Mouse (Mus musculus) kidney, postnatal 0 days (tissue): ENCODE results near the gene Ankfn1. TPM values are rescaled to one million over a fixed set of nuclear protein-coding genes. Genes with fewer than 3 reads are reported as not detected.
A peak's percentile ranks its signal among the peaks of the same experiment; 100 is the strongest.

Source experiments
- ATAC-seq: fragments of 200-750 bp; cut with Nextera tagmentation; replicated peaks from 2 replicates; pipeline ENCODE4 v1.8.0; 2017; ENCODE audit warnings: low read depth, moderate number of reproducible peaks, moderate TSS enrichment, moderate library complexity; ENCODE audit not compliant: low FRiP score
- DNase-seq: peaks from one replicate; pipeline ENCODE4 v3.0.0-alpha.2; 2016; ENCODE audit warnings: low spot score
- H3K27ac ChIP-seq: fragments of 300-500 bp; sonication (generic); 2 replicates; pipeline ENCODE4 v1.5.1; 2014; ENCODE audit warnings: mild to moderate bottlenecking
- H3K27me3 ChIP-seq: fragments of 300-500 bp; sonication (generic); 2 replicates; pipeline ENCODE4 v1.6.1; 2014; ENCODE audit warnings: low read length, mixed read lengths; ENCODE audit not compliant: insufficient read depth
- H3K36me3 ChIP-seq: fragments of 300-500 bp; sonication (generic); 2 replicates; pipeline ENCODE4 v1.6.1; 2014; ENCODE audit warnings: low read length, mixed read lengths; ENCODE audit not compliant: insufficient read depth
- H3K4me1 ChIP-seq: fragments of 300-500 bp; sonication (generic); replicated peaks from 2 replicates; pipeline ENCODE4 v1.6.1; 2014; ENCODE audit warnings: antibody characterized with exemption, low read length, mixed read lengths; ENCODE audit not compliant: insufficient read depth
- H3K4me2 ChIP-seq: fragments of 300-500 bp; sonication (generic); 2 replicates; pipeline ENCODE4 v1.6.1; 2014; ENCODE audit warnings: mild to moderate bottlenecking, low read length, moderate library complexity, mixed read lengths
- H3K4me3 ChIP-seq: fragments of 300-500 bp; sonication (generic); replicated peaks from 2 replicates; pipeline ENCODE4 v1.5.1; 2014; ENCODE audit warnings: low read depth, low read length
- H3K9ac ChIP-seq: fragments of 300-500 bp; sonication (generic); 2 replicates; pipeline ENCODE4 v1.6.1; 2014; ENCODE audit warnings: low read depth, low read length
- H3K9me3 ChIP-seq: fragments of 300-500 bp; sonication (generic); replicated peaks from 2 replicates; pipeline ENCODE4 v1.6.1; 2016; ENCODE audit warnings: low read length, inconsistent platforms, mixed read lengths
- CTCF ChIP-seq: IDR thresholded peaks from 2 replicates; pipeline ENCODE4 v1.5.1; 2016; ENCODE audit warnings: antibody characterized with exemption, low read depth, mild to moderate bottlenecking, moderate library complexity
- WGBS: fragments of 180-500 bp; shearing (Covaris S2); extraction: QIAGEN DNeasy Blood & Tissue Kit; methylation state at CpG from one replicate; pipeline ENCODE4 v1.1.7; 2014; 5-methylcytosine and 5-hydroxymethylcytosine counted together
- polyA plus RNA-seq: library from polyadenylated mRNA; unstranded; fragments of >200 nt; fragmentation: Nextera tagmentation; extraction: Ambion mirVana; gene quantifications from 2 replicates; pipeline ENCODE4 v1.2.1, GENCODE M21; 2015

The Ankfn1 gene
- polyA plus RNA-seq, 1 experiment from 2014 or later = 0.25 TPM

DNA sequence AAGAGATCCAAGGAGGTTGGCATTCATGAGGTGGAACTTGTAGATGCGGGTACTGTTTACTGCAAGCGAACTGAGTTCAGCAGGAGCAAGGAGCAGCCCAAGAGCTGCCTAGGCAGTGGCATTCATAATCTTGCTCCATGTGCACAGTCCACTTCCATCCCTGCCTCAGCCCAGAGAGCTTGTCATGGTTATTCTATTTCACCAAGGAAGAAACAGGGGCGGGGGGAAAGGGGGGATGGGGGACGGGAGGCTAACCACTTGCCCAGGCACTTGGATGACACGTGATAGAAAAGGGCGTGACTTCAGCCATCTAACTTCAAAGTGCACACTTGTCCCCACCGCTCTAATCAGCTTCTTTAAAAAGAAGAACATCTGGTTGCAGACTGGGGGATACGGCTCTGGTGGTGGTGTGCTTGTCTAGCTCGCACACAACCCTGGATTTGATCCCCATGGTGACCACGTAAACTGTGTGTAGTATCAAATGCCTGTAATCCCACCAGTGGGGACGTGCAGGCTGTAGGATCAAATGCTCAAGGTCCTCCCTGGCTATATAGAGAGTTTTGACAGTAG, 203.1 kb downstream of the Ankfn1 start:
- Histone ChIP-seq H3K9ac (no peak overlapping the region), H3K4me1 (no peaks in the 10 kb centered on the region), H3K36me3 (no peaks in the 10 kb centered on the region), H3K27ac (no peak overlapping the region), H3K4me3 (no peak overlapping the region), H3K27me3 (no peaks in the 10 kb centered on the region), H3K9me3 (no peaks in the 10 kb centered on the region), H3K4me2 (no peak overlapping the region)
- DNase-seq = peak; percentile 7
- ATAC-seq = no peak
- 28% methylated on average over 11 of the region's 11 CpGs for WGBS
- TF ChIP-seq CTCF = no peak

DNA sequence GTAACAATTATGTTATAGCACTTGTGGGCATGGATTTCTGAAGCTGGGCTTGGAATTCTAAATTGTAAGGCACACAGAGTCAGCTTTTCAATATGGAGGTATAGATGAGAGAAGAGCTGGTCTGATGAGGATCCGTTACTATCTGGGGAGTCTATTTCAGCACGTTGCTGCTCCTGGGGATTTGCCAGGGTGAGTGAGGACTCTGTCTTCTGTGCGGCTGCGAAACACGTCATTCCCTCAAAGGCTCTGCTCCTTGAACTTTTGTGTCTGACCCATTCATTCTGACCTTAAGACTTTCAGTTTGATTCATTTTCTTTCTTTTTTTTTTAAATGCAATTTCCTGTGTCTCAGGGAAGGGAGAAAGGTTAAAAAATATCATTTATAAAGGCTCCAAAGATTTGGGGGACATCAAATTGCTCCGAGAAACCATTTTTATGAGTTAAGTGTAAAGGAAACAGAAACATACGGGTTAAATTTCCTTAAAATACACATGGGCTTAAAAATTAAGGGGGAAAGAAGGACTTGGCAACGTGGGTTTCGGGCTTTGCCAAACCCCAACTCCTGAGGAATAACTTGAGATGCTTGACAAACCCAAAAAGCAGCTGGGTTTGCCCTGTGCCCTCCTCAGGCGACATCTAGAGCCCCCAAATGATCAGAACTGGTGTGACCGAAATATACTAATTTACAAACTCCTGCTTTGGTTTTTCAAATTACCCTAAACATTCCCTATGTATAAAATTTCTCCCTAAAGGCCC, 207.9 kb downstream of the Ankfn1 start:
- Histone ChIP-seq H3K36me3 (no peaks in the 10 kb centered on the region), H3K27ac (no peak overlapping the region), H3K9me3 (no peaks in the 10 kb centered on the region), H3K27me3 (no peaks in the 10 kb centered on the region), H3K9ac (no peak overlapping the region), H3K4me2 (no peak overlapping the region), H3K4me3 (no peak overlapping the region), H3K4me1 (no peaks in the 10 kb centered on the region)
- WGBS = 59% methylated on average over 11 of the region's 11 CpGs
- DNase-seq (no peak), ATAC-seq (no peak)
- TF ChIP-seq CTCF = no peak

- Histone ChIP-seq H3K4me2 (no peak overlapping the region), H3K27me3 (no peaks in the 10 kb centered on the region), H3K9me3 (no peaks in the 10 kb centered on the region), H3K4me3 (no peak overlapping the region), H3K4me1 (no peaks in the 10 kb centered on the region), H3K9ac (no peak overlapping the region), H3K36me3 (no peaks in the 10 kb centered on the region), H3K27ac (no peak overlapping the region)
- DNase-seq (no peak), ATAC-seq (no peak)
- no peak for TF ChIP-seq CTCF
- 71% methylated on average over 4 of the region's 4 CpGs for WGBS
These were observed 209.2 kb downstream of the Ankfn1 start for GRCm38 (mm10) chr11:89568246-89568645.

GRCm38 (mm10) chr11:89551441-89551840, 226.0 kb downstream of the Ankfn1 start:
- Histone ChIP-seq H3K4me1 (no peaks in the 10 kb centered on the region), H3K36me3 (no peaks in the 10 kb centered on the region), H3K9me3 (no peaks in the 10 kb centered on the region), H3K4me2 (no peak overlapping the region), H3K27me3 (no peaks in the 10 kb centered on the region), H3K9ac (no peak overlapping the region), H3K27ac (no peak overlapping the region), H3K4me3 (no peak overlapping the region)
- no peak for TF ChIP-seq CTCF
- WGBS = 78% methylated on average over 11 of the region's 11 CpGs
- ATAC-seq (no peak), DNase-seq (no peak)

GRCm38 (mm10) chr11:89550921-89551320, 226.5 kb downstream of the Ankfn1 start:
- Histone ChIP-seq H3K4me3 (no peak overlapping the region), H3K27ac (no peak overlapping the region), H3K27me3 (no peaks in the 10 kb centered on the region), H3K36me3 (no peaks in the 10 kb centered on the region), H3K4me2 (no peak overlapping the region), H3K9me3 (no peaks in the 10 kb centered on the region), H3K9ac (no peak overlapping the region), H3K4me1 (no peaks in the 10 kb centered on the region)
- TF ChIP-seq CTCF = no peak
- 90% methylated on average over 3 of the region's 3 CpGs for WGBS
- DNase-seq (no peak), ATAC-seq (no peak)

DNA sequence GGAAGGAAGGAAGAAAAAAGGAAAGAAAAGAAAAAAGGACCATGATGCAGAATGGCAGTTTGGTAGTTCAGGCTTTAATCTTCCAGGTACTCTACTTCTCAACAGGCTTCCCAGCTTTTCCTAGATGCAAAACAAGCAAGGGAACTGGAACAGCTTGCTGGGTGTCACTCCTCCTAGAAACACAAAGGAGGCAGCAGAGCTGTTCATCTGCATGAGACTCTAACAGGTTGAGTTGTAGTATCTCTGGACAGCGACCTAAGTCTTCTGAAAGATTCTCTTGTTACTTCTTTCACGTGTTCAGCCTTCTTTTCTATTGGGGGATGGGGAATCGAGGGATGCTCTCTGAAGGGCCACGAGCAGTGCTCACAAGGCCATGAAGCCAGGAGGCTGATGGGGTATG, 228.7 kb downstream of the Ankfn1 start:
- no peak overlapping the region for H3K9ac ChIP-seq
- ATAC-seq = no peak
- H3K4me2 ChIP-seq = no peak overlapping the region
- no peak overlapping the region for H3K4me3 ChIP-seq
- H3K27me3 ChIP-seq = no peaks in the 10 kb centered on the region
- WGBS = 44% methylated on average over 4 of the region's 4 CpGs
- peak; percentile 9; the same call in 1 of the 2 replicates for TF ChIP-seq CTCF
- no peaks in the 10 kb centered on the region for H3K36me3 ChIP-seq
- DNase-seq = no peak
- no peaks in the 10 kb centered on the region for H3K4me1 ChIP-seq
- H3K9me3 ChIP-seq = no peaks in the 10 kb centered on the region
- no peak overlapping the region for H3K27ac ChIP-seq
